Mouse (Mus musculus): ENCODE measurements around the gene Gpx5.

Gpx5 gene

DNA sequence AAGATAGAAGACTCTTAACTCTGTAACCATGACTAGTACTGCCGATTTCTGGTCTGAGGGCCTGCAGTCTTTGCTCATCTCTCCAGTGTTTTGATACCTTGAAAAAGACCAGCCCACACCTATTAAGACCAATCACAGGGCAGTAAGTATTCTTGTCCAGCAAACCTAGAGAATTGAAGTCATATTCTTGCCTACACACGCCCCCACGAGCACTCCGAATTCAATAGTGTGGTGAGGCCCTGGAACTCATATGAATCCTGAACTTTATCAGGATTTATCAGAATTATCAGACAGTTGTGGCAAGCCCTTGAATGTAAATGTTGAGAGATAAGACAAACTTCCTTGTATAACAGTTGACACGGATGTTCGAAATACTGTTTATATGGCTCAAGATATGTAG lies at the start of gene Gpx5:
Gene Gpx5 (minus strand): TSS at position 101 of the 400 bp plus-strand sequence.
- DNase-seq = no peak

- no peak for DNase-seq
Observed at GRCm38 (mm10) chr13:21327424-21327823, 34.9 kb upstream of the Gpx5 start.

GRCm38 (mm10) chr13:21326657-21327211 lies 34.2 kb upstream of the Gpx5 start:
- peak; percentile 94 for DNase-seq

- DNase-seq = peak; percentile 31
Observed at GRCm38 (mm10) chr13:21326191-21326590, 33.7 kb upstream of the Gpx5 start.

DNA sequence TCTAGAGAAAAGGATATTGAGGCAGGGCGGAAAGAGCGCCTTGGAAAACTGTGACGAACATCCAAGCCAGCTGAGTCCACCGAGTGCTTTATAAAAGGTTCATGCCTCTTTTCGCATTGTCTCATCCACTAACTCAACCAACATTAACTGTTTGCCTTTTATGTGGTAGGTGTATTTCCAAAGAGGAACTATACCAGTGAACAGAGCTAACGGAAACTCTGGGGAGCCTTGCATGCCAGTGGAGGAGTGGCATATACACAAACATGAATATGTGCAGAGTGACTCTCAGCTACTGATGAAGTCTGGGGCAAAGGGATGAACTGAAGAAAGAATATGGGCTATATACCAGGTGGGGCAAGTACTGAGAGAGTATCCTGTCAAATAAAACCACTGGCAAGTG lies 30.9 kb upstream of the Gpx5 start:
- peak; percentile 55 for DNase-seq

DNA sequence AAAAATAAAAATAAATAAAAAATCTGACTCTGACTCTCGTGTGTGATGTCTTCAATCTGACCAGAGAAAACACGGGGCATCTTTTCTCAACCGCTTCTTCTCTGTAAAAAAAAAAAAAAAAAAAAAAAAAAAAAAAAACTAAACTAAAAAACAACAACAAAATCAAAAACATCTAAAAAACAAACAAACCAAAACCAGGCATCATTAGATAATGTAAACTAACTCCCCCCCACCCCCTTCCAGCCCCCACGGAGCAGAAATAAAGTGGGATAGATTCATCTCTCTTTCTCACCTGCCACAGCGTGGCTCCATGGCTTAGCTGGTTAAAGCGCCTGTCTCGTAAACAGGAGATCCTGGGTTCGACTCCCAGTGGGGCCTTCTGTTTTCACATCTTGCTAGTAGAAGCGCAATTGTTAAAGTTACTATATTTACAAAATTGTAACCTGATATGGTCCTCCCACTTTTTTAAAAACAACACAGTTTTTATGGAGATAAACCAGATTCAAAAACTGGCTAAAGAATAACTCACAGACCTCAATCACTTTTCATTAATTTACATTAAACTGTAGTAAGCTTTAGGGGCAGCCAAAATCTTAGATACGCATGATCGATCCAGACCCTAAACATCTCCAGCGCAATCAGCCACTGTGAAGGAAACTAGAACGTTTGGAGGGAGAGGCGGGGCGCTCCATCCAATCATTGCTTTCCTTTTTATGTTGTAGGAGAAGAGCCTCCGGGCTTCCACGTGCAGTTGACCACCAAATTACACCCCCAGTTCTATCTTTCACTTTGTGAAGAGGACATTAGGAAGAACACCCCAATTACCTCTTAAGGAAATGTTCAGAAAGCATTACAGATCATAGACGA lies 30.2 kb upstream of the Gpx5 start:
- DNase-seq = peak; percentile 74

GRCm38 (mm10) chr13:21321890-21322494 lies 29.5 kb upstream of the Gpx5 start:
- peak; percentile 52 for DNase-seq

DNA sequence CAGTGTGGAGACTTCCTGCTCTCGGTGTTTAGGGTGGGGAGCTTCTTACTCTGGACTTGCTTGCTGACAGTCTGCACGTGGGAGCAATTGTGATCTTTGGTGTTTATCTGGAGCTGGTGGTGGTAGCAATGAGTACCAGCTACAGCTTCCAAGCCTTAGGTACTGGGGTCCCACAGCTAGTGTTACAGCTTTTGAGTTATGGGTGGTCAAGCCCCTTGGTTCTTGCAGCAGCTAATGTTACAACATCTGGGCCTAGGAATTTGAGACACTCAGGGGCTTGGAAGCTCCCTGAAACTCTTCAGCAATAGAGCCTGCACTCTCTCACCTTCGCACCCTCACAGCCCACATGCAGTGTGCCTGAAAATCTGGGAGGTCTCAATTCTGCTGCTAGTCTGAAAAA lies 27.7 kb upstream of the Gpx5 start:
- peak; percentile 72 for DNase-seq

DNA sequence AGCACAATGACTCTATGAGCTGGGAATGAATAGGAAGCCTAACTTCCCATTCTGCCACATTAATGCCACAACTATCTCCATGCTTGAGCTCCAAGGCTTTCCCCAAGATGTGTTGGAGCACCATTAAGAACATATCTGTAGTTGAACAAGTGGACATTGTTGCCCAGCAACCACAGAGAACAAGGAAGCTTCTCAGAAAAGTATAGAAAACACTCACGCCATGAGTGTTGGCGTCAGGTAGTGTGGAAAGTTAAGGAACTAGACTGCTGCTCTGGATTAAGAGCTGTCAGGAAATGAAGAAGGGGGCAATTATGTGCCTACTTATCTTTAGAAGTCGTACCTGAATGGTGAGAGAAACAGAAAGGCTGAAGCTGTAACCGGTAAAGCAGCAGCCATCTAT lies 21.4 kb upstream of the Gpx5 start:
- DNase-seq = no peak

GRCm38 (mm10) chr13:21312854-21313253 lies 20.3 kb upstream of the Gpx5 start:
- DNase-seq = peak; percentile 55

DNA sequence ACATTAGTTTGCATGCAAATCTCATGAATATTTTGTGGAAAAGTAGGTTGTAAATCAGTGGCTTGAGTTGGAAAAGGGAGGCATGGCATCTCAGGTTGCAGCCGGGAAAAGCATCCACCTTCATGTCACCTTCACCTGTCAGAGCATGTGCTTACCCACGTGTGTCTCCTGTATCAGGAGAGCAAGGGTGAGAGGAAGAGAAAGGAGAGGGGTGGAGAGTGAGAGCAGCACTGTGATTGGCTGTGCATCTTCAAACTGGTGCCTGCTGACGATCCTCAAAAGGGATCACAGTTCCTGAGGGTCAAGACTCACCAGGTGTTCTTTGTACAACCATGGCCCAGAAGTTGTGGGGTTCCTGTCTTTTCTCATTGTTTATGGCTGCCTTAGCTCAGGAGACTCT lies 19.4 kb upstream of the Gpx5 start, which contains the start of gene Gpx6:
Gene Gpx6 (plus strand): TSS at position 200 of the 400 bp plus-strand sequence.
- peak; percentile 76 for DNase-seq

GRCm38 (mm10) chr13:21309788-21310187 lies 17.3 kb upstream of the Gpx5 start:
- DNase-seq = peak; percentile 7

- no peak for DNase-seq
Observed at GRCm38 (mm10) chr13:21304483-21305066, 12.0 kb upstream of the Gpx5 start.

- no peak for DNase-seq
Observed at GRCm38 (mm10) chr13:21298557-21298956, 6.0 kb upstream of the Gpx5 start.

DNA sequence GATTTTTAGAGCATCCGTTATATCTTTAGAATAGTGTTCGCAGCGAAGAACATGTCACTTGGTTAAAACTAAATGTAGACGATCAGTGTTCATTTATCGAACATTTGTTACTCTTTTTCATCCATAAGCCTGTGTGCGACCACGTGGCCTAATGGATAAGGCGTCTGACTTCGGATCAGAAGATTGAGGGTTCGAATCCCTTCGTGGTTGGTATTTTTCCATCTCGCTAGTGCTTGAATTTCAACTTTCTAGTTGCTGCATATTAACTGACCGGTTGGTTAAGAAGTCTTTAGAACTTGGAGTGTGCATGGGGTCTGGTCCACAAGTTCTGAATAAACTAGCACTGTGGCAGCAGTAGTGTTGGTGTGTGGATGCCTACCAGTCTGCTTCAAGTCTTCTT lies 13.0 kb downstream of the Gpx5 start:
- DNase-seq = peak; percentile 94

- DNase-seq = no peak
Observed at GRCm38 (mm10) chr13:21279076-21279475, 13.5 kb downstream of the Gpx5 start.

DNA sequence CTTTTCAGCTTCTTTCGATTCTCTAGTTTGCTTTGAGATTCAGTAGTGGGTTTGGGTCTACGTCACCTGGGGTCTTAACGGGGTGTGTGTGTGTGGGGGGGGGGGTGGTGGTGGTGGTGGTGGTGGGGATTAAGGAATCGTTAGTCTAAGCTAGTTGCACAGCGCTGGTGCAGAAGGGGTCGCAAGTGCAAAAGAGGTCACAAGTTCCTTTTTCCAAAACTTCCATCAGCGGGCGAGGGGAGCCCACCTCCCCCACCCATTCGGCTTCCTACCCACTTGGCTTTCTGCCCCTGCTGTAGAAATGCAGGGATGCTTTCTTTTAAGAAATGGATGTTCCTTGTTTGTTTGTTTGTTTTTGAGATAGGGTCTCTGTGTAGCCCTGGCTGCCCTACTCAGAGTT lies 16.0 kb downstream of the Gpx5 start:
- DNase-seq = no peak

- peak; percentile 94 for DNase-seq
Observed at GRCm38 (mm10) chr13:21275815-21276550, 16.5 kb downstream of the Gpx5 start.

GRCm38 (mm10) chr13:21275021-21275814 lies 17.3 kb downstream of the Gpx5 start:
- DNase-seq = no peak

DNA sequence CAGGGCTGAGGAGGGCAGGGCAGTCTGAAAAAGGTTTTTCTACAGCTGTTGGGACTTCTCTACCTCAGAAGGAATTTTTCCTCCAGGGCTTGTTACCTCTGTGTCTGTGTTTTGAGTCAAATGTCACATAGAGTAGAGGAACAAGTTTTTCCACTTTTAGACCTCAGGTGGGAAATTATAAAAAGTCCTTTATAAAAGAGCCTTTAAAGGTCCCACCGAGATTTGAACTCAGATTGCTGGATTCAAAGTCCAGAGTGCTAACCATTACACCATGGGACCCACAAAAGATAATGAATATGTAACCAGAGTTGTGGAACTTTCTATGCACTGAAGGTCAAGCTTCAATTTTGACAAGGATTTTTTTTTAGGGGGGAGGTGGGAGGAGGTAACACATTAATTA lies 24.3 kb downstream of the Gpx5 start:
- DNase-seq = no peak

DNA sequence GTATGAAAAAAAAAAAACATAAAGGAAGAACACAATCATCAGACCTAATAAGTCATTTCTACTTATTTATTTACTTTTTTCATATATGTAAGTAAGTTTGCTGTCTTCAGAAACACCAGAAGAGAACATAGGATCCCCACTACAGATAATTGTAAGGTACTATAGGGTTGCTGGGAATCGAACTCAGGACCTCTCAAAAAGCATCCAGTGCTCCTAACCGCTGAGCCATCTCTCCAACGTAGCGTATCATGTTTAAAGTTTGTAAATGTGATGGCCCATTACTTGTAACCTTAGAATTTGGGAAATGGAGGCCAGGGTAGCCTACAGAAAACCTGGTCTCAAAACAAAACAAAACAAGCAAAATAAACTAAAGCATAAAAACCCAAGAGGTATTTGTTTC lies 25.0 kb downstream of the Gpx5 start:
- peak; percentile 22 for DNase-seq

DNA sequence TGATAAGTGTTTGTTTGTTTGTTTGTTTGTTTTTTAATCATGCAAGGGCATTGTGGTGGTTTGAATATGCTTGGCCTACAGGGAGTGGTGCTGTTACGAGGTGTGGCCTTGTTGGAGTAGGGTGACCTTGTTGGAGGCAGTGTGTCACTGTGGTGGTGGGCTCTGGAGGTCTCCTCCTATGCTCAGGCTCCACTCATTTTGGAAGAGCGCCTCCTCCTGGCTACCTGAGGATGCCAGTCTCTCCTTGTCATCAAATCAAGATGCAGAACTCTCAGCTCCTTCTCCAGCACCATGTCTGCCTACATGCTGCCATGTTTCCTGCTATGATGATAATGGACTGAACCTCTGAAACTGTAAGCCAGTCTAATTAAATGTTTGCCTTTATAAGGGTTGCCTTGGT lies 26.8 kb downstream of the Gpx5 start:
- DNase-seq = peak; percentile 27
